Mouse (Mus musculus) kidney, adult 8-10 months (tissue): ENCODE data around the gene Il21r.

Experiments used
- DNase-seq, 2 experiments: peaks; one replicate each; pipeline ENCODE4 v3.0.0; 2022

The Il21r gene

GRCm38 (mm10) chr7:125575738-125576540, 27.3 kb upstream of the Il21r start:
- DNase-seq = no peak

- peak; percentile 78 to 79 for DNase-seq
Measured at GRCm38 (mm10) chr7:125576982-125577381, 26.2 kb upstream of the Il21r start.

GRCm38 (mm10) chr7:125577486-125578088, 25.6 kb upstream of the Il21r start:
- no peak for DNase-seq

- DNase-seq = no peak
Measured at GRCm38 (mm10) chr7:125578106-125578505, 25.1 kb upstream of the Il21r start.

GRCm38 (mm10) chr7:125579545-125580219, 23.5 kb upstream of the Il21r start:
- DNase-seq = no peak

GRCm38 (mm10) chr7:125580220-125580549, 23.0 kb upstream of the Il21r start:
- no peak for DNase-seq

GRCm38 (mm10) chr7:125580625-125581316, 22.5 kb upstream of the Il21r start:
- DNase-seq = no peak

GRCm38 (mm10) chr7:125581317-125581672, 21.9 kb upstream of the Il21r start:
- DNase-seq = peak; percentile 67 to 87

GRCm38 (mm10) chr7:125583325-125584004, 19.8 kb upstream of the Il21r start:
- no peak for DNase-seq

GRCm38 (mm10) chr7:125584005-125584369, 19.2 kb upstream of the Il21r start:
- no peak for DNase-seq

- no peak for DNase-seq
Measured at GRCm38 (mm10) chr7:125586355-125586754, 16.9 kb upstream of the Il21r start.

- no peak for DNase-seq
Measured at GRCm38 (mm10) chr7:125588721-125589120, 14.5 kb upstream of the Il21r start.

GRCm38 (mm10) chr7:125589896-125590295, 13.3 kb upstream of the Il21r start:
- DNase-seq = no peak

- no peak for DNase-seq
Measured at GRCm38 (mm10) chr7:125593831-125594230, 9.4 kb upstream of the Il21r start.

GRCm38 (mm10) chr7:125596406-125596805, 6.8 kb upstream of the Il21r start:
- DNase-seq = no peak

GRCm38 (mm10) chr7:125597083-125597482, 6.1 kb upstream of the Il21r start:
- DNase-seq = no peak

GRCm38 (mm10) chr7:125597516-125598347, 5.5 kb upstream of the Il21r start:
- no peak for DNase-seq

GRCm38 (mm10) chr7:125599373-125599973, 3.8 kb upstream of the Il21r start:
- no peak for DNase-seq

GRCm38 (mm10) chr7:125600136-125600535, 3.1 kb upstream of the Il21r start:
- DNase-seq = no peak

- DNase-seq = no peak
Measured at GRCm38 (mm10) chr7:125600612-125601279, 2.5 kb upstream of the Il21r start.

- DNase-seq = no peak
Measured at GRCm38 (mm10) chr7:125601280-125601670, 2.0 kb upstream of the Il21r start.
